Mouse (Mus musculus): ENCODE measurements at regions not wholly inside any gene's neighbourhood (a gene's known extent, or its start where the extent isn't known, plus 50 kb on each side); places are given as distances from the start of the nearest gene placed in this dataset.

DNA sequence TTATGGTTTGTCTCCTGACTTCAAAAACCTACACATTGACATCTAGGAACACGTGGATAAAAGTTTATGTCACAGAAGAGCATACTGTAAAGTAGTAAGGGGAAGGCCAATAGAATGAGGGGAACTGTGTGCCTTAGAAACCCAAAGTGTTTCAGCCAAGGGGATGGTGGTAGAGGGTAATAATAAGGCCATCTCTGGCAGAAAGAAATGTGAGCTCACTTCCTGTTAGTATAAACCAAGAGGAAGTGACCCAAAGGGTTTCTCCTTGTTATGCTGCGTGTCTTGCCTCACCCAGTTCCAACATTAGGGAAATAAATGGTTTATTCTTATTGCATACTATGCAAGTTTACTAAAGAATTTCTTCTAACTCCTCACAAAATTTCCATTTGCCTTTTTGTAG lies 2982.4 kb upstream of the Lrrc6 start:
- no peaks in the 10 kb centered on the region for H3K9me3 ChIP-seq
- H3K36me3 ChIP-seq: no peaks in the 10 kb centered on the region
- H3K4me3 ChIP-seq: no peak overlapping the region
- H3K27ac ChIP-seq: no peak overlapping the region
- H3K9ac ChIP-seq: no peak overlapping the region
- 50% methylated on average over 2 of the region's 2 CpGs for WGBS
- no peak overlapping the region for H3K4me2 ChIP-seq
- no peaks in the 10 kb centered on the region for H3K27me3 ChIP-seq
- no peaks in the 10 kb centered on the region for H3K4me1 ChIP-seq
- no peak for ATAC-seq (ENCODE audit: borderline replicate concordance, extremely low read depth, low FRiP score, low TSS enrichment)

DNA sequence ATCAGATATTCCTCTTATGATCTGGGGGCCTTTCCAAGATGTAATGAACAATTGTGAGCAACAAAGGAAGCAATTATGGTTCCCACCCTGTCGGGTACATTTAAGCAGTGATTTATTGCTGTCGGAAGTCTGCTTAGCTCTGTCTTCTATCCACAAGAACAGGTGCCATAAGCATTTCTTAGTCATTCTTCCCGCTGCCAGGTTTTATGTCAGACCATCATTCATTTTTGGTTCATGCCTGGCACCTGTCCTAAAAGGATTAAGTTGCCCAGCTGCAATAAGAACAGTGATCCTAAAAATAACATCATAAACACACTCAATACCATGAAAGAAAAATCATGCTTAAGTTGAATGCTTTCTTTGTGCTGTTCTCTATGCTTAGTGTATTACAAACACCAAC lies 2980.4 kb upstream of the Lrrc6 start:
- Histone ChIP-seq H3K4me2 (no peak overlapping the region), H3K4me1 (no peaks in the 10 kb centered on the region), H3K4me3 (no peak overlapping the region), H3K27me3 (no peaks in the 10 kb centered on the region), H3K36me3 (no peaks in the 10 kb centered on the region), H3K27ac (no peak overlapping the region), H3K9ac (no peak overlapping the region), H3K9me3 (no peaks in the 10 kb centered on the region)
- WGBS: 73% methylated on average over 3 of the region's 3 CpGs
- no peak for ATAC-seq (ENCODE audit: borderline replicate concordance, extremely low read depth, low FRiP score, low TSS enrichment)

DNA sequence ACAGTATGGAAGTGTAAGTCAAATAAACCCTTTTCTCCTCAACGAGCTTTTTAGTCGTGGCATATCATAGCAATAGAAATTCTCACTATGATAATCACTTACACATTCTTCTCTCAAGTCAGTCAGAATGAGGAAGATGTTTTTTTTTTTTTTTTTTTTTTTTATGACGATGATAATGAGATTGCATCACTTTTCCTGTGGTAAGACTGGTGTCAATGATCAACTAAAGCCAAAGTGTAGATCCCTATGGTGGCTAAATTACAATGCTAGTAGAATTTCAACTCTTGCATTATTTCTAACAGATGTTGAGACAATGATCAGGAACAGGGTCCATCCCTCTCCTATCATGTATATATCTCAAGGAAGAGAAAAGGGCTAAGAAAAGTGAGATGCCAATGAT lies 2976.3 kb upstream of the Lrrc6 start:
- no peak for ATAC-seq (ENCODE audit: borderline replicate concordance, extremely low read depth, low FRiP score, low TSS enrichment)
- WGBS: 63% methylated on average over 3 of the region's 3 CpGs
- Histone ChIP-seq H3K4me3 (no peak overlapping the region), H3K4me1 (no peaks in the 10 kb centered on the region), H3K27ac (no peak overlapping the region), H3K4me2 (no peak overlapping the region), H3K9ac (no peak overlapping the region), H3K27me3 (no peaks in the 10 kb centered on the region), H3K36me3 (no peaks in the 10 kb centered on the region), H3K9me3 (no peaks in the 10 kb centered on the region)

DNA sequence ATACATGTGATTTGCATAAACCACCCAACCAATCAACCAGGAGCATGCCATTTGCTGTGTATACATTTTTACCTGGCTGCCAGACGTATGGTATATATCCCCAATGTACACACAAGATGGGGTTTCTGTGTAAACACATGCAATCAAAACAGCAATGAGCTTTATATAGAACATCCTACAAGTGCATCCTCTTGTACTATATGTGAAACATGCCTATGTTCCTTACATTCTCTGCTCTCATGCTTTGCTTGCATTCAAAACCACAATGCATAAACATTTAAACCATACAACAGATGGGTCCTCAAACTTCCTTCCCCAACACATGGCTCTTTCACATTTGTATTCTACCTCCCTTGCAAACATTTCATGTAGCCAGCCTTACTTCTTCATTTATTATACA lies 2968.9 kb upstream of the Lrrc6 start:
- no peak for ATAC-seq (ENCODE audit: borderline replicate concordance, extremely low read depth, low FRiP score, low TSS enrichment)
- Histone ChIP-seq H3K4me2 (no peak overlapping the region), H3K9me3 (no peaks in the 10 kb centered on the region), H3K9ac (no peak overlapping the region), H3K27ac (no peak overlapping the region), H3K27me3 (no peaks in the 10 kb centered on the region), H3K4me1 (no peaks in the 10 kb centered on the region), H3K36me3 (no peaks in the 10 kb centered on the region), H3K4me3 (no peak overlapping the region)
- WGBS: 43% methylated on average over 1 of the region's 1 CpGs

DNA sequence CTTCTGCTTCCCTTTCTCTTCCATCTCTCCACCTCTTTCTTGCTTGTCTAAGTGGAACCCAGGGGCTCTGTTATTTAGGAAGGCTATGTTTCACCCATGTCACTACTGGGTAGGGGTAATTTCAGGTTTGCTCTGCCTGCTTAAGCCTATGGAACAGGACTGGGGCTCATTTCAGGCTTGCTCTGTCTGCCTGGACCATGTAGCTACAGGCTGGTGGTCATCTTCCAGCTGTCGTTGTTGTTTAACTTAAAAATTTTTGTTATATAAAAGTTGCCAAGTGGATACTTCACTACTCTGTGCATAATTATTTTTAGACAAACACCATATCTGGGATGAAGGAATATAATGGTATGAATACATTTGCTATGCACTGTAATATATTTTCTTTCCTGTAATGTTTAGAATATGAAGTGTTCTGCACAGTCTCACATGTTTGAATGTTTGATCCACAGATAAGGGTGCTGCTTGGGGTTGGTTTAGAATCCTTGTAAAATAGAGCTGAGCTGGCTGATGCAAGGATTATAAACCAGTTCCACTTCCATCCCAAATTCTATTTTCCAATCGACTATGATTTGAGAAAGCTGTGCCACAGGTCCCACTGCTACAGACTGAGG lies 2960.0 kb upstream of the Lrrc6 start:
- Histone ChIP-seq H3K4me3 (no peak overlapping the region), H3K9me3 (no peaks in the 10 kb centered on the region), H3K27ac (no peak overlapping the region; the same call in 1 of the 2 replicates), H3K27me3 (no peaks in the 10 kb centered on the region), H3K4me2 (no peak overlapping the region), H3K9ac (no peak overlapping the region), H3K36me3 (no peaks in the 10 kb centered on the region), H3K4me1 (no peaks in the 10 kb centered on the region)
- WGBS: 55% methylated on average over 2 of the region's 2 CpGs
- peak; percentile 62; the same call in 1 of the 2 replicates for ATAC-seq (ENCODE audit: borderline replicate concordance, extremely low read depth, low FRiP score, low TSS enrichment)

DNA sequence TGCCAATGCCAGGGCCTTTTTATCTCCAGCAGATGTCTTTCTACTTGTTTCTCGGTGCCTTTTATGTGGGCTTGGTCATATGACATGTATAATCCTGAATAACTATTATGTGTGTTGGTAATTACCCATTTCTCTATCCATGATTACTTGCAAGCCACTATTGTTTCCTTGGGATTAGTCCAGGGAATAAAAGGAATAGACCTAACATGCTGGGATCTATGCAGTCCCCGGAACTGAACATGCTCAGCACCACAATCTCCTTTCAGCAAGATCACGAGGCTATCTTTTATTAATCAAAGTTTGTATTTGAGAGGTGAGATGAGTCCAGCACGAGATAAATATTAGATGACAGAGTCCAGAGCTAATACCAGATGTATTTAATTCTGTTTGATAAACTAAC lies 2956.8 kb upstream of the Lrrc6 start:
- Histone ChIP-seq H3K9ac (no peak overlapping the region), H3K9me3 (no peaks in the 10 kb centered on the region), H3K4me1 (no peaks in the 10 kb centered on the region), H3K27ac (no peak overlapping the region), H3K27me3 (no peaks in the 10 kb centered on the region), H3K4me2 (no peak overlapping the region), H3K36me3 (no peaks in the 10 kb centered on the region), H3K4me3 (no peak overlapping the region)
- 61% methylated on average over 4 of the region's 4 CpGs for WGBS
- no peak for ATAC-seq (ENCODE audit: borderline replicate concordance, extremely low read depth, low FRiP score, low TSS enrichment)

DNA sequence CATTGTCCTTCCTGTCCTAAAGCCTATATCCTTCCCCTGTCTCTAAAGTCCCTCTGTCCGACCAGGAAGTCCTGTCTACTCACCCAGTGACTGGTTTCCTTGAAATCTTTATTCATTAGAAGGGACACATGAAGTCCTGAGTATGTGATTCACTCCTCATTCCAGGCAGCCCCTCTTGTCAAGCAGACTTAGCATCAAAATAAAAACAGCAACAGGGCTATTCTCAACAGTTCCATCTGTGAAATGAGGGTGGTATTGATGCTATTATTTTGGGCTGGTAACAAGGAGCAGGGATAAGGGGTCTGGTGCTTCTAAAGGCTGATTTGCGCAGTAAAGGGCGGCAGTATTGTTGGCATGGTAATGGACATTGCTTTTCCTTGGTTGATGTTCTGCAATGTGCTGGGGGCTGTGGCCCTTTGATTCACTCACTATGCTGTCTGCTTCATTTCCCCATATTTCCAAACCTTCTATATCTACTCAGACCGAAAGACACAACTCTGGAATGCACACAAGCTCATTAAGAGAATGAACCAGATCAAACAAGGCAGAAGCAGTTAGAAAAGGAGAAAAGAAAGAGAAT lies 2955.6 kb upstream of the Lrrc6 start:
- H3K4me2 ChIP-seq: no peak overlapping the region
- H3K36me3 ChIP-seq: no peaks in the 10 kb centered on the region
- H3K4me1 ChIP-seq: no peaks in the 10 kb centered on the region
- H3K27me3 ChIP-seq: no peaks in the 10 kb centered on the region
- ATAC-seq (ENCODE audit: borderline replicate concordance, extremely low read depth, low FRiP score, low TSS enrichment): no peak
- H3K9ac ChIP-seq: no peak overlapping the region
- H3K9me3 ChIP-seq: no peaks in the 10 kb centered on the region
- WGBS: 76% methylated on average over 4 of the region's 4 CpGs
- H3K27ac ChIP-seq: no peak overlapping the region
- H3K4me3 ChIP-seq: no peak overlapping the region

DNA sequence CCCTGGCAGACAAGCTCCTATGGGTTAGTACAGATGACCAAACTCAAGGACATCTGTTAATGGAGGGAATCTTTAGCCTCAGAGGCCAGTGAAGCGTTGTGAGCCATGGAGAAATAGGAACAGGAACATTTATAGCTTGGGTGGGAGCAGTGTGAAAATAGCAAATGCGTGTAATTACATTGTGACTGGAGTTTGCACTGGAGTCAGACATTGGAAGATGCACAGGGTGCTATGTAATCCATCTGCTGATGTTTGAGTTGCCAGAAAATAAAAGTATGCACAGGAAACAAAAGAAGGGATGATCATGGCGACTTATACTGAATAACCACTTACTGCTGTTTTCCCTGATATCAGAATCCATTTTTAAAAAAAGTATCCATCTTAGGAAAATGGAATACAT lies 2940.3 kb upstream of the Lrrc6 start:
- Histone ChIP-seq H3K4me1 (no peaks in the 10 kb centered on the region), H3K27me3 (no peaks in the 10 kb centered on the region), H3K4me2 (no peak overlapping the region), H3K4me3 (no peak overlapping the region), H3K9me3 (no peaks in the 10 kb centered on the region), H3K36me3 (no peaks in the 10 kb centered on the region), H3K9ac (no peak overlapping the region), H3K27ac (no peak overlapping the region)
- 80% methylated on average over 3 of the region's 3 CpGs for WGBS
- no peak for ATAC-seq (ENCODE audit: borderline replicate concordance, extremely low read depth, low FRiP score, low TSS enrichment)

DNA sequence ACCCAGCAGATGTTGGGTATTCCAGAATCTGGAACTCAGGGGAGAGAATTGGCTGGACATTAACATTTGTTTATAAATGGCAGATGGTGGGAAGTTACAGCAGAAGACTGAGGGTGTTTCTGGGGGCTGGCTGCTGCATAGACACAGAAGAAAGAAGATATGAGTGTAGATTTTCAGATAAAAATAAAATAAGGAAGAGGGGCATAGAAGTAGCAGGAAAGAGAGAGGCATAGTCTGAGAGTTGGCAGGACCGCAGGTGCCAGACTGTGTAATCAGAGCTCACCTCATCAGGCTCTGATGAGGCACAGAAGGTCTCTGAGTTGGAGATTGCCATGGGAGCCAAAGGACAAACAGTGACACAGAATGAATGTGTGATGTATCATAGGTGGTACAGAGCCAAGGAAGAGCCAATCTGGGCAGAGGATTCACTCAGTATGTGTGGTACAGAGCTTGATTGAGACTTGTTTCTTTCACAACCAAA lies 2912.9 kb upstream of the Lrrc6 start:
- no peak for ATAC-seq (ENCODE audit: borderline replicate concordance, extremely low read depth, low FRiP score, low TSS enrichment)
- no peaks in the 10 kb centered on the region for H3K27me3 ChIP-seq
- H3K4me2 ChIP-seq: no peak overlapping the region
- 73% methylated on average over 1 of the region's 1 CpGs for WGBS
- H3K9ac ChIP-seq: no peak overlapping the region
- no peak overlapping the region for H3K4me3 ChIP-seq
- H3K9me3 ChIP-seq: no peaks in the 10 kb centered on the region
- no peak overlapping the region for H3K27ac ChIP-seq
- H3K4me1 ChIP-seq: no peaks in the 10 kb centered on the region
- H3K36me3 ChIP-seq: no peaks in the 10 kb centered on the region

DNA sequence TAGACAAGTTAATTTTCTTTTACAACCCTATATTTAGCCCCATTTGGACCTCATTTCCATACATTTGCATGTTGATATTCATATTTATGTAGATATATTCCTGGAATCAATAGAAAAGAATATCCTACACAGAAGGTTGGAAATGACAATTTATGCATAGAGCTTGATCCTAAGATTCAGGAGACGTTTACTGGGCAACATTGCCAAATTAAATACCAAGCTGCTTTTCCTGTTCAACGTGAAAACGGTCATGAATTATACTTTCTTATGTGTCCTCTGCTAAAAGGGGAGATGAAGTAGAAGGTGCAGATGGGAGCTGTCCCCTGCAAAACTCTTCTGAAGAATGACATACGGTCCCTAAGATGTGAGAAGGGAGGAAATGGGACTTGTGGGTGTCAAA lies 2888.9 kb upstream of the Lrrc6 start:
- Histone ChIP-seq H3K4me1 (no peaks in the 10 kb centered on the region), H3K36me3 (no peaks in the 10 kb centered on the region), H3K27me3 (no peaks in the 10 kb centered on the region), H3K4me2 (no peak overlapping the region), H3K9ac (no peak overlapping the region), H3K4me3 (no peak overlapping the region), H3K9me3 (no peaks in the 10 kb centered on the region), H3K27ac (no peak overlapping the region)
- 80% methylated on average over 4 of the region's 4 CpGs for WGBS
- ATAC-seq (ENCODE audit: borderline replicate concordance, extremely low read depth, low FRiP score, low TSS enrichment): no peak

DNA sequence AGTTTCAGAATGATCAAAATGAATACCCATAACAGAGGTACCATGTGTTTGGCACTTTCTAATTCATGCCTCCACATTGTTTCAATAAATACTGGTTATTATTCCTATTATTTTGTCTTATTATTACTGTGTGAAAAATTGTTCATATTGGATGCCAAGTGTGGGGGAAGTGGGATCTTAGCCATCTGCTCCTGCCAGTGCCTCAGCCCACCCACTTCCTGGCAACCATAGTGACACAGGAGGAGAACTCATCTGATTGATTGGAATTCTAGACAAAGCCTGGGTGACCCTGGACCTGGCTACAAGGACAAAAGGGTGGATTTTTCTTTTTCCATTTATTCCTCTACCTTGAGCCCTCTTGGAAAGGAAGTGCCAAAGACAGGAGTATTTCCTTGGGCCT lies 2886.8 kb upstream of the Lrrc6 start:
- Histone ChIP-seq H3K9ac (no peak overlapping the region), H3K4me2 (no peak overlapping the region), H3K9me3 (no peaks in the 10 kb centered on the region), H3K4me3 (no peak overlapping the region), H3K27me3 (no peaks in the 10 kb centered on the region), H3K4me1 (no peaks in the 10 kb centered on the region), H3K27ac (no peak overlapping the region), H3K36me3 (no peaks in the 10 kb centered on the region)
- ATAC-seq (ENCODE audit: borderline replicate concordance, extremely low read depth, low FRiP score, low TSS enrichment): no peak

DNA sequence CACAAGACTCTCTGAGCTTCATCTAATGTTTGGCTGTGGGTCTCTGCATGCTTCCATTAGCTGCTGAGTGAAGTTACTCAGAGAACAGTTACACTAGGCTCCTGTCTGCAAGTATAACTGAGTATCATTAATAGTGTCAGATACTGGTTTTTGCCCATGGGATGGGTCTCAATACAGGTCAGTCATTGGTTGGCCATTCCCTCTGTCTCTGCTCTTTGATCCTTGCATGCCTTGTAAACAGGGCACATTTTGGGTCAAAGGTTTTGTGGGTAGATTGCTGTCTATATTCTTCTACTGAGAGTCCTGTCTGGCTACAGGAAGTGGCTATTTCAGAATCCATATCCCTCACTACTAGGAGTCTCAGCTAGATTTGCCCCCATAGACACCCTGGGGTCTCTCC lies 2864.7 kb upstream of the Lrrc6 start:
- ATAC-seq (ENCODE audit: borderline replicate concordance, extremely low read depth, low FRiP score, low TSS enrichment): no peak
- H3K27me3 ChIP-seq: no peaks in the 10 kb centered on the region
- H3K9me3 ChIP-seq: no peaks in the 10 kb centered on the region
- H3K4me3 ChIP-seq: no peak overlapping the region
- no peak overlapping the region for H3K27ac ChIP-seq
- H3K9ac ChIP-seq: no peak overlapping the region
- no peak overlapping the region for H3K4me2 ChIP-seq
- no peaks in the 10 kb centered on the region for H3K4me1 ChIP-seq
- H3K36me3 ChIP-seq: no peaks in the 10 kb centered on the region
